Mouse (Mus musculus): ENCODE data around the gene Homez.
A peak's percentile ranks its signal among the peaks of the same experiment; 100 is the strongest.

DNA sequence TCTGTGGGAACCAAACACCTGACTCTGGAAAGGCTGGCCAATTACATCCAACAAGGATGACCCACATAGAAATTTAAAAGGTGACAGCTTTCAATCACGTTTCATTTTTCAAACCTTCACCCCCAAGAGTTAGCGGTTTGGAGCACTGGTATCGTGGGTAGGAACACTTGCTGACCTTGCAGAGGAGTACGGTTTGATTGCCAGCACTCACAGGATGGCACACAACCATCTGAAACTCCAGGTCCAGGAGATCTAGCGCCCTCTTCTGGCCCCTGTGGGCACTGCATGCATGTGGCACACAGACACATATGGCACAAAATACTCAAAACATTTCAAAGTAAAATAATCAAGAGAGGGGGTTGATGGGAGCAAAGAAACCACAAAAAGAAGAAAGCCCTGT lies 3.8 kb downstream of the Homez start:
- TF ChIP-seq EP300 (IDR thresholded peaks at IDR 0.05; ENCODE audit: insufficient read depth, low read depth, low read length) (no peak), POLR2A (IDR thresholded peaks at IDR 0.05; ENCODE audit: insufficient read depth, low read length) (no peak), CTCF (IDR thresholded peaks at IDR 0.05; ENCODE audit: low read depth, low read length) (peak; percentile 95)

Measured in ES-Bruce4 (cell line).